Mouse (Mus musculus): ENCODE measurements around the gene Ndufaf3.

DNA sequence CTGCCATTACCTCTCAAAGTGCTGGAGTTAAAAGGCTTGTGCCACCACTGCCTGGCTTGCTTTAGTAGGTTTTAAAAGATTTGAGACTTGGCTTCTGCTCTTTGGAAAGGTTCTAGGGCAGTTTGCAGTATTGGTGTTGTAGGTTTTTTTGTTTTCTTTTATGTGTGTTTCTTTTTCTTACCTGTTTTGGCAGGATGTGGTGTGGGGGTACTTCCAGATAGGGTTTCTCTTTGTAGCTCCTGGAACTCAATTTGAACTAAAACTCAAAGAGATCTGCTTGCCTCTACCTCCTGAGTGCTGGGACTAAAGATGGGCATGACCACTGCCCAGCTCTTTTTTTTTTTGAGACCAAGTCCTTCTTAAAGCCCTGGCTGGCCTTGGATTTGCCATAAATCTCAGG lies 26.4 kb downstream of the Ndufaf3 start:
- no peak for TF ChIP-seq CTCF (IDR thresholded peaks at IDR 0.05; ENCODE audit: low read depth)
- TF ChIP-seq EP300 (optimal IDR thresholded peaks at IDR 0.05) = no peak

All from stomach, postnatal 0 days (tissue).